Mouse (Mus musculus) myocyte (in vitro differentiated cells): ENCODE measurements at regions not wholly inside any gene's neighbourhood (a gene's known extent, or its start where the extent isn't known, plus 50 kb on each side); places are given as distances from the start of the nearest gene placed in this dataset.

Experiments
- CEBPB ChIP-seq: IDR thresholded peaks from 2 replicates; pipeline ENCODE4 v1.6.1; 2011; ENCODE audit warnings: mild to moderate bottlenecking, moderate library complexity; ENCODE audit not compliant: poor library complexity, insufficient read depth, severe bottlenecking
- E2F4 ChIP-seq: IDR thresholded peaks from one replicate; pipeline ENCODE4 v1.6.1; 2011; ENCODE audit warnings: mild to moderate bottlenecking, control low read depth, moderate library complexity; ENCODE audit not compliant: insufficient read depth
- MAX ChIP-seq: IDR thresholded peaks from one replicate; pipeline ENCODE4 v1.6.1; 2011; ENCODE audit warnings: low read depth, mild to moderate bottlenecking, control low read depth
- MYOD1 ChIP-seq, 3 experiments: IDR thresholded peaks; one replicate each; pipeline ENCODE4 v1.6.1; 2011; ENCODE audit warnings: control low read depth in 2 of 3, low read depth in 2 of 3, mild to moderate bottlenecking in 2 of 3, moderate library complexity in 1 of 3; ENCODE audit not compliant: insufficient read length in 2 of 3, control insufficient read depth in 1 of 3
- POLR2A ChIP-seq: IDR thresholded peaks from one replicate; pipeline ENCODE4 v1.6.1; 2011; ENCODE audit warnings: low read depth, mild to moderate bottlenecking, control low read depth, moderate library complexity; ENCODE audit not compliant: insufficient read length
- POLR2AphosphoS2 ChIP-seq: IDR thresholded peaks from one replicate; pipeline ENCODE4 v1.6.1; 2011; ENCODE audit warnings: low read depth, control low read depth; ENCODE audit not compliant: insufficient read length
- REST ChIP-seq: IDR thresholded peaks from one replicate; pipeline ENCODE4 v1.6.1; 2011; ENCODE audit warnings: mild to moderate bottlenecking, control low read depth, moderate library complexity; ENCODE audit not compliant: insufficient read depth, insufficient read length
- TCF12 ChIP-seq: IDR thresholded peaks from one replicate; pipeline ENCODE4 v1.6.1; 2011; ENCODE audit warnings: mild to moderate bottlenecking, control low read depth; ENCODE audit not compliant: poor library complexity, insufficient read depth, severe bottlenecking
- TCF3 ChIP-seq: IDR thresholded peaks from one replicate; pipeline ENCODE4 v1.6.1; 2011; ENCODE audit warnings: low read depth, control low read depth; ENCODE audit not compliant: insufficient read length
- USF1 ChIP-seq: IDR thresholded peaks from one replicate; pipeline ENCODE4 v1.6.1; 2011; ENCODE audit warnings: low read depth, mild to moderate bottlenecking, control low read depth, moderate library complexity

- TF ChIP-seq USF1 (no peak), POLR2A (no peak), MYOD1 (IDR thresholded peaks at IDR 0.05; ENCODE audit: control insufficient read depth in 1 of 3, insufficient read length in 2 of 3, low read depth in 2 of 3) (no peak), REST (no peak), MAX (no peak), CEBPB (no peak), E2F4 (no peak), POLR2AphosphoS2 (no peak), TCF12 (no peak), TCF3 (no peak)
These were observed 143.5 kb downstream of the Cdca7 start for GRCm38 (mm10) chr2:72619446-72619845.
